Mouse (Mus musculus) neural tube, embryonic 13.5 days (tissue): ENCODE results near the gene Wfikkn2. TPM values are rescaled to one million over a fixed set of nuclear protein-coding genes. Genes with fewer than 3 reads are reported as not detected.
A peak's percentile ranks its signal among the peaks of the same experiment; 100 is the strongest.

Source experiments
- ATAC-seq: fragments of 200-750 bp; cut with Nextera tagmentation; 2 replicates; pipeline ENCODE4 v1.8.0; 2017; ENCODE audit warnings: low read depth, mild to moderate bottlenecking, moderate TSS enrichment, moderate library complexity
- H3K27ac ChIP-seq: fragments of 300-500 bp; sonication (generic); replicated peaks from 2 replicates; pipeline ENCODE4 v1.5.1; 2015; ENCODE audit warnings: moderate library complexity, mild to moderate bottlenecking, inconsistent platforms
- H3K27me3 ChIP-seq: fragments of 300-500 bp; sonication (generic); 2 replicates; pipeline ENCODE4 v1.6.1; 2015; ENCODE audit warnings: mild to moderate bottlenecking, inconsistent platforms
- H3K36me3 ChIP-seq: fragments of 300-500 bp; sonication (generic); 2 replicates; pipeline ENCODE4 v1.6.1; 2015; ENCODE audit warnings: mild to moderate bottlenecking, inconsistent platforms
- H3K4me1 ChIP-seq: fragments of 300-500 bp; sonication (generic); replicated peaks from 2 replicates; pipeline ENCODE4 v1.6.1; 2015; ENCODE audit warnings: inconsistent platforms
- H3K4me2 ChIP-seq: fragments of 300-500 bp; sonication (generic); 2 replicates; pipeline ENCODE4 v1.6.1; 2015; ENCODE audit warnings: inconsistent platforms, mild to moderate bottlenecking, moderate library complexity
- H3K4me3 ChIP-seq: fragments of 300-500 bp; sonication (generic); 2 replicates; pipeline ENCODE4 v1.5.1; 2015; ENCODE audit warnings: mild to moderate bottlenecking, inconsistent platforms
- H3K9ac ChIP-seq: fragments of 300-500 bp; sonication (generic); 2 replicates; pipeline ENCODE4 v1.6.1; 2015; ENCODE audit warnings: moderate library complexity, mild to moderate bottlenecking, inconsistent platforms
- H3K9me3 ChIP-seq: fragments of 300-500 bp; sonication (generic); 2 replicates; pipeline ENCODE4 v1.6.1; 2016; ENCODE audit warnings: inconsistent platforms
- WGBS: fragments of 180-500 bp; shearing (Covaris S2); methylation state at CpG from one replicate; pipeline ENCODE4 v1.1.7; 2015; 5-methylcytosine and 5-hydroxymethylcytosine counted together
- polyA plus RNA-seq: library from polyadenylated mRNA; unstranded; fragments of >200 nt; fragmentation: Nextera tagmentation; extraction: Ambion mirVana; gene quantifications from 2 replicates; pipeline ENCODE4 v1.2.1, GENCODE M21; 2015

Gene Wfikkn2
- polyA plus RNA-seq, 1 experiment from 2014 or later: 3.3 TPM

DNA sequence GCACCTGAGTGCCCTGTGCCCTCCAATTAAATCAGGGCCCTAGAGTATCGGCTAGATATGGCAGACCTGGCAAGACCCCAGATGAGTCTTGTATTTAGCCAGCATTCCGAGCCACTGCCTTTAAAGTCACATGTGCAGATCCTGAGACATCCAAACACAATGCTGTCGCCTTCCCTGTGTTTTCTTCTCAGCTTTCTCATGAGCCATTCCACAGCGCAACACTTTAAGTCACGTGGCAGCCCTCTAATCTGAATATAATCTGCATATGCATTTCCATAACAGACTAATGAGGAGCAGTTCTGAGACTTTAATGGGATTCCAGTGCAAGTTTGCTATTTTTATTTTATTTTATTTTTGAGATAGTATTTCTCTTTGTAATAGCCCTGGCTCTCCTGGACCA, 9.9 kb upstream of the Wfikkn2 start:
- H3K9ac ChIP-seq: no peak overlapping the region
- no peaks in the 10 kb centered on the region for H3K9me3 ChIP-seq
- ATAC-seq: no peak
- H3K4me1 ChIP-seq: no peaks in the 10 kb centered on the region
- H3K4me3 ChIP-seq: no peak overlapping the region
- H3K27ac ChIP-seq: no peak overlapping the region
- 76% methylated on average over 5 of the region's 5 CpGs for WGBS
- no peak overlapping the region for H3K4me2 ChIP-seq
- no peaks in the 10 kb centered on the region for H3K36me3 ChIP-seq
- no peaks in the 10 kb centered on the region for H3K27me3 ChIP-seq

GRCm38 (mm10) chr11:94253691-94254090, 7.9 kb upstream of the Wfikkn2 start:
- no peak overlapping the region for H3K27ac ChIP-seq
- WGBS: 89% methylated on average over 10 of the region's 10 CpGs
- H3K27me3 ChIP-seq: no peaks in the 10 kb centered on the region
- H3K9ac ChIP-seq: no peak overlapping the region
- H3K4me1 ChIP-seq: no peaks in the 10 kb centered on the region
- H3K4me3 ChIP-seq: no peak overlapping the region
- H3K36me3 ChIP-seq: no peaks in the 10 kb centered on the region
- no peaks in the 10 kb centered on the region for H3K9me3 ChIP-seq
- no peak overlapping the region for H3K4me2 ChIP-seq
- ATAC-seq: no peak

GRCm38 (mm10) chr11:94253156-94253555, 7.4 kb upstream of the Wfikkn2 start:
- no peaks in the 10 kb centered on the region for H3K36me3 ChIP-seq
- WGBS: 88% methylated on average over 9 of the region's 9 CpGs
- no peak overlapping the region for H3K4me2 ChIP-seq
- H3K9me3 ChIP-seq: no peaks in the 10 kb centered on the region
- H3K4me3 ChIP-seq: no peak overlapping the region
- H3K27me3 ChIP-seq: no peaks in the 10 kb centered on the region
- no peak for ATAC-seq
- H3K27ac ChIP-seq: no peak overlapping the region
- H3K4me1 ChIP-seq: no peaks in the 10 kb centered on the region
- no peak overlapping the region for H3K9ac ChIP-seq

GRCm38 (mm10) chr11:94246789-94247061, 920 bp upstream of the Wfikkn2 start:
- H3K9ac ChIP-seq: no peak overlapping the region
- peak; percentile 1; the same call in 1 of the 2 replicates for ATAC-seq
- peaks cover 47% of the 10 kb centered on the region for H3K4me1 ChIP-seq
- H3K4me2 ChIP-seq: no peak overlapping the region
- no peaks in the 10 kb centered on the region for H3K9me3 ChIP-seq
- WGBS: 72% methylated on average over 8 of the region's 8 CpGs
- no peaks in the 10 kb centered on the region; the same call in 1 of the 2 replicates for H3K27me3 ChIP-seq
- no peak overlapping the region for H3K4me3 ChIP-seq
- no peaks in the 10 kb centered on the region for H3K36me3 ChIP-seq
- peak overlapping the region; percentile 80 for H3K27ac ChIP-seq

DNA sequence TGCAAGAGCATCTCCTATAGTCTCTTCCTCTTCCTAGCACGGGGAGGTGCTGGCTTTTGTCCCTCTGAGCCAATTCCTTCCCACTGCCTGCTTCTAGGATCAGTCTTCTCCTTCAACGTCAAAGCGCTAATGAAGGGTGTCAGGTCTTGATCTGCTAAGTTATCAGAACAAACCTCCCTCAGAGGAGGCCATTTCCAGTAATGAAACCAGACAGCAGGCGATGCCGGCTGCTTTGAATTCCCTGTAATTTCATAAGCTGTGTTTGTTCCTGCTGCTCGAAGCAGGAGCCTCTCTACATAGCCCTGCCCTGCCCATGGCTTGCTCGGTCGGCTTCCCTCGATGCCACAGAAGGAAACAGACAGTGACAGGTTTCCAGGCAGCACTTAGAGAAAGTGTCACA, 1.4 kb downstream of the Wfikkn2 start:
- Histone ChIP-seq H3K4me2 (no peak overlapping the region), H3K36me3 (no peaks in the 10 kb centered on the region), H3K27ac (no peak overlapping the region), H3K9ac (no peak overlapping the region), H3K27me3 (no peaks in the 10 kb centered on the region; the same call in 1 of the 2 replicates), H3K9me3 (no peaks in the 10 kb centered on the region), H3K4me3 (no peak overlapping the region), H3K4me1 (peaks cover 56% of the 10 kb centered on the region)
- ATAC-seq: no peak
- WGBS: 68% methylated on average over 9 of the region's 9 CpGs

DNA sequence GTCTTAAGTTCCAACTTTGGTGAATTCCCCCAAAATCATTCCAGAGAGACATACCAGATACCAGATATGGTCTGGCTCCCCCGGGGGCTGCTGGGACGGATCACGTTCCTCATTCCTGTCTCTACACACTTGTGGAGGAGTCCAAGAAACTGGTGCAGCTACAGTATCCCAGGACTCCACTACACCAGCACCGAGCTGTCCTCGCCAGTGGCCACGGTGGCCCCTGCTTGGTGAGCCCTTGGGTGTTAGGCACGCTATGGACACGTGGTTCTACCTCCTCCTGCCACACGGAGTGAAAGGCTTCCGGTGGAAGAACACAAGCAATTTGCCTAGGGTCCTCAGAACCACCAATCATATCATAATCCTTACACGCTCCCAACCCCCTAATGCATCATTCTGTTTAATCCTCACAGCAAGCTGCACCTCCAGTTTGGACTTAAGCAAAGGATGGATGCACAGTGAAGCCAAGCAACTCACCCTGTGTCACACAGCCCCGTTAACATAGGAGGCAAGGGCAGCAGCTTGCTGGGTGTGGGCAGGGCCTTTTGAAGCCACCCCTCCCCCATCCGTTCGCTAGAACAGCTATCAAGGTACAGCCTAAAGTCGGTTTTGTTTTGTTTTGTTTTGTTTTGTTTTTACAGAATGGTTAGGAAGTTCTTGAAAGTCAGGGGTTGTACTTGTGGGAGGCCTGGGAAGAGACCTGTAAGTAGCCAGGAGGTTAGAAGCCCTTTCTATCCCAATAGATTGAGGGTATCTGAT, 2.2 kb downstream of the Wfikkn2 start:
- H3K9ac ChIP-seq: peak overlapping the region; percentile 43; the same call in 1 of the 2 replicates
- H3K4me1 ChIP-seq: peaks cover 56% of the 10 kb centered on the region
- 36% methylated on average over 15 of the region's 15 CpGs for WGBS
- no peaks in the 10 kb centered on the region for H3K36me3 ChIP-seq
- ATAC-seq: no peak
- H3K4me2 ChIP-seq: peak overlapping the region; percentile 49
- H3K4me3 ChIP-seq: peak overlapping the region; percentile 13; the same call in 1 of the 2 replicates
- H3K9me3 ChIP-seq: no peaks in the 10 kb centered on the region
- H3K27ac ChIP-seq: peak overlapping the region; percentile 7; the same call in 1 of the 2 replicates
- H3K27me3 ChIP-seq: no peaks in the 10 kb centered on the region; the same call in 1 of the 2 replicates

DNA sequence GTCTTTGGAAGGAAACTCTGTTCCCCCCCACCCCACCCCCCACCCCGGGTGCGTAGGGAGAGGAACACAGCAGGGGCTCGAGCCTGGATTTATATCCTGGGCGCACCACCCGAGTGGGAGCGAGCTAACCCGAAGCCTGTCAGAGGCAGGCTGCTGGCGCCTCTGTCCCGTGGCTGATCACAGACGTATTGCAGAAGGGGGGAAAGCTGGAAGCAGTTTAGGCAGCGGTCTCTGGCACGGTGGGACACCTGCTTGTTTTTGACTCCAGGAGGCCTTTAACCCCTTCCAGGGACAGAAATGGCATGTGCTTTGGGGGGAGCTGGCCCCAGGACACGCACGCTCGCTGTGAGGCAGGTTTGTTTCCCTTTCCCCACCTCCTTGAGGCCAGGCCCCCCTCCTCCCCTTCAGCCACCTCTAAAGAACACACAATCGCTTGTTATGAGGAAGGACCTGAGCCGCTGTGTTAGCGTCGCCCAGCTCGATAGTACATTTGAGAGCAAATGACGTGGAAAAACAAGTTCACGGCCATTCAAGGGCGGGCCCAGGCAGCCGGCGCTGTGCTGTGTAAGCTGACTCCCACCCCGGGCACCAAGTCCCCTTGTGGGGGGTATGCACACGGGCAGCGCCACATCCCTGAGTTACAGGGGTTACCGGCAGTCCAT, 2.9 kb downstream of the Wfikkn2 start:
- H3K4me1 ChIP-seq: peaks cover 56% of the 10 kb centered on the region
- no peaks in the 10 kb centered on the region for H3K9me3 ChIP-seq
- H3K36me3 ChIP-seq: no peaks in the 10 kb centered on the region
- no peaks in the 10 kb centered on the region; the same call in 1 of the 2 replicates for H3K27me3 ChIP-seq
- peak overlapping the region; percentile 49 for H3K4me2 ChIP-seq
- H3K4me3 ChIP-seq: peak overlapping the region; percentile 13
- peak overlapping the region; percentile 7; the same call in 1 of the 2 replicates for H3K27ac ChIP-seq
- H3K9ac ChIP-seq: peak overlapping the region; percentile 43
- ATAC-seq: peak; percentile 46
- WGBS: 2% methylated on average over 29 of the region's 29 CpGs

- Histone ChIP-seq H3K27me3 (no peaks in the 10 kb centered on the region; the same call in 1 of the 2 replicates), H3K4me2 (no peak overlapping the region), H3K9me3 (no peaks in the 10 kb centered on the region), H3K4me3 (no peak overlapping the region), H3K36me3 (no peaks in the 10 kb centered on the region), H3K4me1 (peaks cover 44% of the 10 kb centered on the region), H3K9ac (no peak overlapping the region), H3K27ac (no peak overlapping the region)
- ATAC-seq: no peak
- WGBS: 48% methylated on average over 9 of the region's 9 CpGs
Observed at GRCm38 (mm10) chr11:94239706-94240105, 6.1 kb downstream of the Wfikkn2 start.

GRCm38 (mm10) chr11:94238786-94239185, 7.0 kb downstream of the Wfikkn2 start:
- no peak for ATAC-seq
- WGBS: 95% methylated on average over 8 of the region's 8 CpGs

GRCm38 (mm10) chr11:94236074-94236473, 9.7 kb downstream of the Wfikkn2 start:
- Histone ChIP-seq H3K27ac (peak overlapping the region; percentile 82), H3K4me3 (no peak overlapping the region), H3K36me3 (no peaks in the 10 kb centered on the region), H3K4me1 (peaks cover 20% of the 10 kb centered on the region), H3K27me3 (no peaks in the 10 kb centered on the region), H3K9me3 (no peaks in the 10 kb centered on the region), H3K4me2 (no peak overlapping the region), H3K9ac (0 out of 2 replicates have a peak overlapping the region, but pooled peaks have one; percentile 38)
- 26% methylated on average over 3 of the region's 3 CpGs for WGBS
- peak; percentile 83 for ATAC-seq

More at GRCm38 (mm10) chr11:94238786-94239185, 7.0 kb downstream of the Wfikkn2 start:
- H3K27ac ChIP-seq: no peak overlapping the region
- no peak overlapping the region for H3K4me2 ChIP-seq
- no peak overlapping the region for H3K4me3 ChIP-seq
- H3K36me3 ChIP-seq: no peaks in the 10 kb centered on the region
- no peaks in the 10 kb centered on the region for H3K9me3 ChIP-seq
- H3K4me1 ChIP-seq: peaks cover 37% of the 10 kb centered on the region
- no peaks in the 10 kb centered on the region for H3K27me3 ChIP-seq
- no peak overlapping the region for H3K9ac ChIP-seq

GRCm38 (mm10) chr11:94234857-94235256, 10.9 kb downstream of the Wfikkn2 start:
- H3K4me2 ChIP-seq: no peak overlapping the region
- no peaks in the 10 kb centered on the region for H3K27me3 ChIP-seq
- ATAC-seq: no peak
- H3K9ac ChIP-seq: no peak overlapping the region
- H3K36me3 ChIP-seq: no peaks in the 10 kb centered on the region
- 88% methylated on average over 8 of the region's 8 CpGs for WGBS
- H3K4me1 ChIP-seq: peaks cover 16% of the 10 kb centered on the region
- no peaks in the 10 kb centered on the region for H3K9me3 ChIP-seq
- no peak overlapping the region for H3K4me3 ChIP-seq
- H3K27ac ChIP-seq: no peak overlapping the region

DNA sequence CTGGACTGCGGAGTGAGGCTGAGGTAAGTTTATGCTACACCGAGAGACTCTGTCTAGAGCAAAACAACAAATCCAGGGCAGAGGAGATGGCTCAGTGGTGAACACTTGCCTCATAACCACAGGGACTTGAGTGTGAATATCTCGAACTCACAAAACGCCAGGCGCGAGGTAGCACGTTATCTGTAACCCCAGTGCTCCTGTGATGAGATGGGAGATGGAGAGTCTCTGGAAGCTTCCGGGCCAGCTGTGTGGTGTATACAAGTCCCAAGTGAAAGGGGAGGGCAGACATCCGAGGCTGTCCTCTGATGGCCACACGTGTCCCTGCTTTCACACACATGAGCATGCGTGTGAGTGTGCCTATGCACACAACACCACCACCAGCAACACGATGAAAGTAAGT, 11.4 kb downstream of the Wfikkn2 start:
- no peak overlapping the region for H3K27ac ChIP-seq
- 95% methylated on average over 12 of the region's 12 CpGs for WGBS
- H3K4me3 ChIP-seq: no peak overlapping the region
- H3K9me3 ChIP-seq: no peaks in the 10 kb centered on the region
- no peaks in the 10 kb centered on the region for H3K27me3 ChIP-seq
- peaks cover 13% of the 10 kb centered on the region for H3K4me1 ChIP-seq
- ATAC-seq: no peak
- H3K9ac ChIP-seq: no peak overlapping the region
- H3K4me2 ChIP-seq: no peak overlapping the region
- no peaks in the 10 kb centered on the region for H3K36me3 ChIP-seq
